ENCODE assay signal across 31 mouse cellular contexts in genomic region chr16:92767423-92767822, GRCm38 (mm10). TPM values are rescaled to one million over a fixed set of nuclear protein-coding genes. Genes with fewer than 3 reads are reported as not detected.
DNase-seq lines count a peak whose midpoint lies in the region; ATAC-seq lines count a peak whose summit lies in the region.
"Had no signal": no experiment of that assay in that cellular context is flagged by ENCODE, and none has a peak within 500 bp of the region (broad histone marks: within the 10 kb centered on the region; RNA-seq: fewer than 3 reads in every experiment).

No protein-coding gene starts in this region.

- peak; percentile 58 for ATAC-seq in activated CD4-positive, CD25-positive, alpha-beta regulatory T cell, adult 4 months
- ATAC-seq in erythroblast, adult 5-6 weeks (replicated peaks; ENCODE audit: low FRiP score, poor library complexity, severe bottlenecking): no peak
- ATAC-seq in heart, embryonic 11.5 days (replicated peaks; ENCODE audit: insufficient number of reproducible peaks, low FRiP score, low TSS enrichment): no peak
- ATAC-seq: forebrain, embryonic 13.5 days had no signal

- H3K9ac ChIP-seq in heart, embryonic 11.5 days (ENCODE audit: low read depth, low read length): no peak overlapping the region
- H3K9ac ChIP-seq: embryonic facial prominence, embryonic 15.5 days; forebrain, embryonic 13.5 days; heart, embryonic 12.5 days; hindbrain, embryonic 13.5 days; limb, embryonic 13.5 days; lung, embryonic 15.5 days; midbrain, embryonic 12.5 days; neural tube, embryonic 13.5 days had no signal

- 84% methylated on average over 7 of the region's 7 CpGs for WGBS in heart, embryonic 11.5 days (ENCODE audit: insufficient replicate concordance)

- no peak overlapping the region for H3K27ac ChIP-seq in heart, embryonic 11.5 days (ENCODE audit: low read depth, low read length)
- H3K27ac ChIP-seq: embryonic facial prominence, embryonic 15.5 days; forebrain, embryonic 13.5 days; hindbrain, embryonic 13.5 days; left cerebral cortex, adult 2 months; limb, embryonic 13.5 days; lung, embryonic 15.5 days; midbrain, embryonic 12.5 days; neural tube, embryonic 13.5 days had no signal

- DNase-seq in CD4-positive, CD25-positive, alpha-beta regulatory T cell, adult 2 months (ENCODE audit: low read depth, low spot score): peak; percentile 56
- peak; percentile 74 for DNase-seq in thymus, postnatal 0 days (ENCODE audit: low spot score)
- peak; percentile 53 for DNase-seq in thymus, postnatal 4 days
- no peak for DNase-seq in right cerebral cortex, adult 18-20 months
- DNase-seq: adrenal gland, postnatal 14 days; cerebellum, adult 11 months; cerebellum, adult 9-10 months; cerebellum, postnatal 36 days; embryo, embryonic 11 days; gastrocnemius, postnatal 25 days; heart, adult 11 months; heart, postnatal 4 days; kidney, adult 11 months; kidney, postnatal 14 days; lung, postnatal 36 days had no signal

- peaks cover 2% of the 10 kb centered on the region for H3K27me3 ChIP-seq in heart, embryonic 11.5 days (ENCODE audit: control insufficient read depth, insufficient read depth, low read length)
- H3K27me3 ChIP-seq: embryonic facial prominence, embryonic 15.5 days; forebrain, embryonic 13.5 days; hindbrain, embryonic 13.5 days; limb, embryonic 13.5 days; lung, embryonic 15.5 days; megakaryocyte, embryonic 14.5 days; midbrain, embryonic 12.5 days; neural tube, embryonic 13.5 days had no signal

- H3K36me3 ChIP-seq in heart, embryonic 11.5 days (ENCODE audit: control insufficient read depth, insufficient read depth, low read length): no peaks in the 10 kb centered on the region
- H3K36me3 ChIP-seq: embryonic facial prominence, embryonic 15.5 days; heart, embryonic 12.5 days; hindbrain, embryonic 13.5 days; limb, embryonic 13.5 days; lung, embryonic 15.5 days; midbrain, embryonic 12.5 days; neural tube, embryonic 13.5 days had no signal

- H3K4me3 ChIP-seq in heart, embryonic 11.5 days (ENCODE audit: low read depth, low read length): no peak overlapping the region
- H3K4me3 ChIP-seq: embryonic facial prominence, embryonic 15.5 days; forebrain, embryonic 13.5 days; heart, embryonic 12.5 days; hindbrain, embryonic 13.5 days; left cerebral cortex, adult 2 months; limb, embryonic 13.5 days; lung, embryonic 15.5 days; megakaryocyte, embryonic 14.5 days; midbrain, embryonic 12.5 days; myocyte; neural tube, embryonic 13.5 days had no signal

- no peaks in the 10 kb centered on the region for H3K9me3 ChIP-seq in heart, embryonic 11.5 days (replicated peaks; ENCODE audit: control insufficient read depth, low read length)
- H3K9me3 ChIP-seq: embryonic facial prominence, embryonic 15.5 days; forebrain, embryonic 13.5 days; G1E; heart, embryonic 12.5 days; hindbrain, embryonic 13.5 days; limb, embryonic 13.5 days; lung, embryonic 15.5 days; megakaryocyte, embryonic 14.5 days; midbrain, embryonic 12.5 days; neural tube, embryonic 13.5 days had no signal

- no peak overlapping the region for H3K4me2 ChIP-seq in heart, embryonic 11.5 days
- H3K4me2 ChIP-seq: embryonic facial prominence, embryonic 15.5 days; forebrain, embryonic 13.5 days; heart, embryonic 12.5 days; hindbrain, embryonic 13.5 days; limb, embryonic 13.5 days; liver, embryonic 11.5 days; lung, embryonic 15.5 days; midbrain, embryonic 12.5 days; neural tube, embryonic 13.5 days had no signal

- peaks cover under 1% of the 10 kb centered on the region; the same call in 1 of the 2 replicates for H3K4me1 ChIP-seq in heart, embryonic 11.5 days (ENCODE audit: control insufficient read depth, insufficient read depth, low read length)
- H3K4me1 ChIP-seq: hindbrain, embryonic 13.5 days; midbrain, embryonic 12.5 days had no signal

RNA-seq across cellular contexts. Expression of gene Runx1, which starts 58.5 kb away (rescaled TPM):
- 10 to 100 TPM; 30.7 to 37.2 TPM for polyA plus RNA-seq in activated CD4-positive, CD25-positive, alpha-beta regulatory T cell, adult 4 months (2017; shearing (Covaris generic))
- 40.7 and 45.5 TPM in 2 replicates for polyA plus RNA-seq in thymus, postnatal 0 days (2015; fragmentation: Nextera tagmentation; extraction: Ambion mirVana)
- total RNA-seq in erythroblast, adult 5-6 weeks (2015; ENCODE audit: low replicate concordance): 112 and 155 TPM in 2 replicates
- total RNA-seq in erythroblast, adult 5-6 weeks (2017; ENCODE audit: low replicate concordance): 117 and 121 TPM in 2 replicates
- 1.7 and 2.5 TPM in 2 replicates for polyA plus RNA-seq in heart, embryonic 11.5 days (2014; fragmentation: Nextera tagmentation; extraction: Ambion mirVana)
